Mouse (Mus musculus): ENCODE results near the gene Etv5. TPM values are rescaled to one million over a fixed set of nuclear protein-coding genes. Genes with fewer than 3 reads are reported as not detected.
"Not testable (repeated sequence)": the region's sequence is repeated elsewhere in the genome, so short reads cannot be mapped to it uniquely, and the experiment has no call there.

The Etv5 gene
- polyA plus RNA-seq, 1 experiment from 2014 or later: 17.8 TPM

DNA sequence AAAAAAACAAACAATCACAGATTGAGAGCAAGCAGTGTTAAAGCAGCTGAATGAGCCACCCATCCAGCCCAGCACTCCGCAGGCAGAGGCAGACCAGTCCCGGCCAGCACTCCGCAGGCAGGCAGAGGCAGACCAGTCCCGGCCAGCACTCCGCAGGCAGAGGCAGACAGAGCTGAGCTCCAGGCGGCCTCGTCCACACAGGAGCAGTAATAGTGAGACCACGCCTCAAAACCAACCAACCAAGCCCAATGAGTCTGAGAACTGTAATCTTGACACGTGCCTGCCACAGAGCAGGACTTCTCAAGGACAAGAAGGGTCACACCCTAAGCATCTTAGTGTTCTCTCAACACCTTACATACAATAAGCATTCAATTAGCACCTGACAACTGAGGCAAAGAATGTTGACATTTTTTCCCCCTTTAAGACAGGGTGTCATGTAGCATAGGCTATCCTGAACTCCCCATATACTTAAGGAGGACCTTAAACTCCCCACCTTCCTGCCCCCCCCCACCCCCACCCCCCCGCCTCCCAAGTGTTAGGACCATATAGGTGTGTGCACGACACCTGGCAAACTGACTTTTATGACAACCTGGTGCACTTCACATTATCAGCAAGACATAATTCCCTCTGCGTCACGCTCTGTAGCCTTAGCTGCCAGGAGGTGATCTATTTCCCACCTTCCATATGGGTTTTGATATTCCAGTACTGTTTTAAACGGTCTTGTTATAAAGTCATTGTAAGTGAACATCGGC lies 44.2 kb downstream of the Etv5 start:
- H3K27me3 ChIP-seq (ENCODE audit: control insufficient read depth, insufficient read depth, low read depth, low read length): no peaks in the 10 kb centered on the region
- no peak for ATAC-seq
- H3K27ac ChIP-seq (ENCODE audit: low read length): no peak overlapping the region
- no peaks in the 10 kb centered on the region for H3K9me3 ChIP-seq (replicated peaks; ENCODE audit: control insufficient read depth, low read length, poor library complexity, severe bottlenecking)
- no peak overlapping the region for H3K9ac ChIP-seq (ENCODE audit: low read depth, low read length)
- no peak overlapping the region for H3K4me2 ChIP-seq (ENCODE audit: low read length)
- no peak overlapping the region for H3K4me3 ChIP-seq (ENCODE audit: low read depth, low read length)
- 79% methylated on average over 15 of the region's 15 CpGs for WGBS
- H3K36me3 ChIP-seq (ENCODE audit: control insufficient read depth, insufficient read depth, low read length): no peaks in the 10 kb centered on the region
- H3K4me1 ChIP-seq (ENCODE audit: control insufficient read depth, insufficient read depth, low read length): no peaks in the 10 kb centered on the region

DNA sequence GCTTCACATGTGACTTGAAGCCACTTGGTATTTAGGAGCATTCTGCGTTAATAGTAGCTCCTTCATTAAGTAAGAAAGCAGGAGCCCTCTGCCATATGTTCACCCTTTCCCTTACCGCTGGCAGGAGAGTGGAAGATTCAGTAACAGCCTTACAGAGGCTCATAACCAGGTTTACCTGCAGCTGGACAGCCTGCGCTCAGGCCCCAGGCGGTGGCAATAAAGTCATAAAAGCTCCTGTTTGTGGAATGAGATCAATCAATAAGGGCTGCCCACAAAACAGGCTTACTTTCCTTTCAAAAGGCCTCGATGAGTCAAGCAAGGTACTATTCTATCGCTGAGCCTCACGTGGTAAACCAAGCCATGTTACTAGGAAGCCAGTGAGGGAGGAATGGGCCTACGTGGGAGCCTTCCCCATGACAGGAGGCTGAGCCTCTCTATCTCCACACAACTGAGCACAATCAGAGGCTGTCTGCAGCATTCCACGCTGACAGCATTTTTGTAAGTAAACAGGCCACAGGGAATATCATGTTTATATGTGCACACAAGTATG lies 49.1 kb downstream of the Etv5 start:
- no peaks in the 10 kb centered on the region for H3K9me3 ChIP-seq (replicated peaks; ENCODE audit: control insufficient read depth, low read length, poor library complexity, severe bottlenecking)
- WGBS: 87% methylated on average over 9 of the region's 9 CpGs
- no peak overlapping the region for H3K4me2 ChIP-seq (ENCODE audit: low read length)
- H3K27me3 ChIP-seq (ENCODE audit: control insufficient read depth, insufficient read depth, low read depth, low read length): no peaks in the 10 kb centered on the region
- no peaks in the 10 kb centered on the region for H3K36me3 ChIP-seq (ENCODE audit: control insufficient read depth, insufficient read depth, low read length)
- no peak overlapping the region for H3K27ac ChIP-seq (ENCODE audit: low read length)
- 0 out of 2 replicates have a peak, but pooled peaks cover 4% of the 10 kb centered on the region for H3K4me1 ChIP-seq (ENCODE audit: control insufficient read depth, insufficient read depth, low read length)
- no peak for ATAC-seq
- H3K9ac ChIP-seq (ENCODE audit: low read depth, low read length): no peak overlapping the region
- H3K4me3 ChIP-seq (ENCODE audit: low read depth, low read length): no peak overlapping the region

DNA sequence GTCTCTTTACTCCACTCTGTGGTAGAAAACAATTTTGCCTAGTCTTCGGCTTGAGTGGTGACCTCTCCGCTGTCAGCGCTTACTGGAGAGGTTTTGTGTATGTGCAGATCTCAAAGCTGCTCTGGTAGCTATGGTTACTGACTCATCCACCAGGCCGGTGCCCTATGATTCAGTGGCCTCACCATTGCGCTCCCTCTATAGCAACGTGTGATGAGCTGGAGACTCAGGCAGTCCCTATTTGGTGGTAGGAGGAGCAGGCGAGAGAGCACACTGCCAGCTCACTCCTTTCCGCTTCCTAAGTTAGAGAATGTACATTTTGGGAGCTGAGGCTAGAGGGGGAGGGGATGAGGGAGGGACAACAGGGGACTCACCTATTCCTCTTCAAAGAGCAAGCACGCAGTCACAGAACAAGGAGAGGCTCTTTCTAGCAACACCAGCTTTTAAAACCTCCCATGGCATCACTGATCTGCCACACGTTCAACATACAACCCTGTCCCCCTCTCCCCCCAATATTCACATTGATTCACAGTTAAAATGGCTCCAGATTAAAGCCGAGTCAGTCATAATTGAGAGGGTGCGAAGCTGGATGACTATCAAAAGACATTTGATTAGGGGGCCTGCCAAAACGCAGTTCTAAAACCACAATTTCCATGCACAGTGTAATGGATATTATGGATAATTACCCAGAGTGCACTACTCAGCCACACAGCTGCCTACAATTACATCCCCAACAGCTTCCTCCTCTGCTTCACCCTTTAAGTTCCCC lies 50.2 kb downstream of the Etv5 start:
- Histone ChIP-seq H3K27ac (ENCODE audit: low read length) (no peak overlapping the region), H3K27me3 (ENCODE audit: control insufficient read depth, insufficient read depth, low read depth, low read length) (no peaks in the 10 kb centered on the region), H3K4me3 (ENCODE audit: low read depth, low read length) (no peak overlapping the region), H3K4me2 (ENCODE audit: low read length) (no peak overlapping the region), H3K36me3 (ENCODE audit: control insufficient read depth, insufficient read depth, low read length) (no peaks in the 10 kb centered on the region), H3K4me1 (ENCODE audit: control insufficient read depth, insufficient read depth, low read length) (0 out of 2 replicates have a peak, but pooled peaks cover 4% of the 10 kb centered on the region), H3K9ac (ENCODE audit: low read depth, low read length) (no peak overlapping the region), H3K9me3 (replicated peaks; ENCODE audit: control insufficient read depth, low read length, poor library complexity, severe bottlenecking) (no peaks in the 10 kb centered on the region)
- 66% methylated on average over 13 of the region's 13 CpGs for WGBS
- ATAC-seq: peak; percentile 86

DNA sequence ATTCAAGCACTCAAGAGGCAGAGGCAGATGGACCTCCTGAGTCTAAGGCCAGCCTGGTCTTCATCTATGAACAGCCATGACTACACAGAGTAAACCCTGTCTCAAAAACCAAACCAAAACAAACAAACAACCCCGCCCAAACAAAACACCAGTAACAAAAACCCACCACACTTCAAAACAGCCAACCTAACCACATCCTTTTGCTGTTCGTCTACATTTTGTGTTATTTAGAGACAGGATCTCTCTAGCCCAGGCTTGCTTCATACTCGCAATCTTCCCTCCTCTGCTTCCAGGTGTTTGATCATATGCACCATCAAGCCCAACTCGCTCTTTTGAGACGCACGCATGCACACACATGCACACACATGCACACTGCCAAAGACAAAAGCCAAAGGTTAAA lies 51.8 kb downstream of the Etv5 start:
- Histone ChIP-seq H3K27ac (ENCODE audit: low read length) (no peak overlapping the region), H3K4me3 (ENCODE audit: low read depth, low read length) (no peak overlapping the region), H3K4me1 (ENCODE audit: control insufficient read depth, insufficient read depth, low read length) (0 out of 2 replicates have a peak, but pooled peaks cover 4% of the 10 kb centered on the region), H3K27me3 (ENCODE audit: control insufficient read depth, insufficient read depth, low read depth, low read length) (no peaks in the 10 kb centered on the region), H3K36me3 (ENCODE audit: control insufficient read depth, insufficient read depth, low read length) (no peaks in the 10 kb centered on the region), H3K9me3 (replicated peaks; ENCODE audit: control insufficient read depth, low read length, poor library complexity, severe bottlenecking) (no peaks in the 10 kb centered on the region), H3K9ac (ENCODE audit: low read depth, low read length) (no peak overlapping the region), H3K4me2 (ENCODE audit: low read length) (no peak overlapping the region)
- 92% methylated on average over 6 of the region's 6 CpGs for WGBS
- ATAC-seq: no peak

DNA sequence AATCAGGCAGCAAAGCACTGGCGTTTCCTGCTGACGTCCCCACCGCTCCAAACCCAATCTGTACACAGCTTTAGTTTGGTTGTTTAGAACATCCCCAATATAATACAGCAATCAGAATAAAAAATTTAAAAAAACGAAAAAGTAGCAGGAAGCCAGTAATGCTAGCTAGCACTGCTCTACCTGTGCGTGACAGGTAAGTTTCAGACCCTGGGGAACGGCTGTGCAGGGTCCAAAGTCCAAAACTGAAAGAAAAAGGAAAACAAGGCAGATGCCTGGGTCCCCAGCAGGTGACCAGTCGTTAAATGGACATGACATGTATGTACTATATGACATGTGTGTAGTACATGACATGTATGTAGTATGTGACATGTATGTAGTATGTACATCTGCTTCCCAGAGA lies 57.5 kb downstream of the Etv5 start:
- H3K36me3 ChIP-seq (ENCODE audit: control insufficient read depth, insufficient read depth, low read length); H3K27me3 ChIP-seq (ENCODE audit: control insufficient read depth, insufficient read depth, low read depth, low read length); H3K4me2 ChIP-seq (ENCODE audit: low read length); H3K4me3 ChIP-seq (ENCODE audit: low read depth, low read length); H3K9ac ChIP-seq (ENCODE audit: low read depth, low read length); H3K4me1 ChIP-seq (ENCODE audit: control insufficient read depth, insufficient read depth, low read length); H3K9me3 ChIP-seq (replicated peaks; ENCODE audit: control insufficient read depth, low read length, poor library complexity, severe bottlenecking); H3K27ac ChIP-seq (ENCODE audit: low read length); ATAC-seq: not testable (repeated sequence)
- WGBS: 91% methylated on average over 6 of the region's 7 CpGs

DNA sequence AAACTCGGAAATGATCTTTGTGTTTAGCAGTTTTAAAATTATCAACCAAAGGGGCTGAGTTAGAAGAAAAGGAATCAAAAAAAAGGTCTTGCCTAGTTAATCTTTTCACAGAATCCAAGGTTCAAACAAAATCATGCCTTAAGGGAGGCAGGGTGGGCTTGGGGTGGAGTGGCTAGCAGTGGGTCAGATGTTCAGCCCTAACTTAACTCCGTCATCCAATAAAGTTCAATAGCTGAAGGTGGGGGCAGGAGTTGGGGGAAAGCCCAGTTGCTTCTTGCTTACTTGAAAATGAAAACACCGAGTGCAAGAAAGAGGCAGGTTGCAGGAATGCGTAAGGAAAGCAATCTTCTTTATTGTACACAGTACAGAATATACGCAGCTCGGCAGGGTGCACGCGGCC lies 58.5 kb downstream of the Etv5 start:
- H3K36me3 ChIP-seq (ENCODE audit: control insufficient read depth, insufficient read depth, low read length): no peaks in the 10 kb centered on the region
- no peak overlapping the region for H3K4me2 ChIP-seq (ENCODE audit: low read length)
- H3K27ac ChIP-seq (ENCODE audit: low read length): no peak overlapping the region
- no peak overlapping the region for H3K9ac ChIP-seq (ENCODE audit: low read depth, low read length)
- no peak overlapping the region for H3K4me3 ChIP-seq (ENCODE audit: low read depth, low read length)
- WGBS: 83% methylated on average over 8 of the region's 8 CpGs
- no peak for ATAC-seq
- H3K4me1 ChIP-seq (ENCODE audit: control insufficient read depth, insufficient read depth, low read length): no peaks in the 10 kb centered on the region
- no peaks in the 10 kb centered on the region for H3K27me3 ChIP-seq (ENCODE audit: control insufficient read depth, insufficient read depth, low read depth, low read length)
- H3K9me3 ChIP-seq (replicated peaks; ENCODE audit: control insufficient read depth, low read length, poor library complexity, severe bottlenecking): no peaks in the 10 kb centered on the region

DNA sequence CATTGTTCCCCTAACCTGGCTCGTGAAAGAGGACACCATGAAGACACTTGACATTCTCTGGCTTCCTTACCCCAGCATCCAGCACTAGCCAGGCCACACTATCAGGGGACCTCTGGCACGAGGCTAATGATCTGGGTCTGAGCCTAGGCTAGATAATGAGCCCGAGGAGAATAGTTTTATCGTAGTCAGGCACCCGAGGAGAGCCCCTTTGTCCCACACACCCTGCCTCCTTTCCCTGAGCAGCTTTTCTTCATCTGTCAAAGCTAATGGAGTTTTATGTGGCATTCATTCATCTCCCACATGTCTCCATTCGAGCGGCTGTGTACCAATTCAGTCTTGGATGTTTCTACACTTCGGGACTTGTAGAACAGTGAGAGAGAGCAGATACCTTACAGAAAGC lies 59.5 kb downstream of the Etv5 start:
- Histone ChIP-seq H3K27me3 (ENCODE audit: control insufficient read depth, insufficient read depth, low read depth, low read length) (no peaks in the 10 kb centered on the region), H3K36me3 (ENCODE audit: control insufficient read depth, insufficient read depth, low read length) (no peaks in the 10 kb centered on the region), H3K9ac (ENCODE audit: low read depth, low read length) (no peak overlapping the region), H3K4me2 (ENCODE audit: low read length) (no peak overlapping the region), H3K4me1 (ENCODE audit: control insufficient read depth, insufficient read depth, low read length) (no peaks in the 10 kb centered on the region), H3K9me3 (replicated peaks; ENCODE audit: control insufficient read depth, low read length, poor library complexity, severe bottlenecking) (no peaks in the 10 kb centered on the region), H3K27ac (ENCODE audit: low read length) (no peak overlapping the region), H3K4me3 (ENCODE audit: low read depth, low read length) (no peak overlapping the region)
- WGBS: 13% methylated on average over 8 of the region's 8 CpGs
- no peak for ATAC-seq

DNA sequence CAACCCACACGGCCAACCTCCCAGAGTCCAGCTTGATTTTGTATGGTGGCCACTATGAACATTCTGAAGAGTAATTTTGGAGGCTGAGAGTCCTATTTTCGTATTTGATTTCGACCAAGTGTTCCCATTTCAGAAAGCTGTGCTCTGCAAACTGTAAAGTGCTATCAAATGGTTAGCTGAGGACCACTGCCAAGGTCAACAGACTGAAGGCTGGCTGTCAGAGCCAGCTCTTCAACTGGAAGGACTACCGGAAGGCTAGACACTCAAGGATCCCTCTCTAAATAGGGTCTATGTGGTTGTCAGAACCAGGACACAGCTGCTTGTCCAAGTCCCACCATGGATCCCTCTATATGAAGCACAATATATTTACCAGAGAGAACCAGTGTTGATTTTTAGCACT lies 60.2 kb downstream of the Etv5 start:
- no peak for ATAC-seq
- WGBS: 96% methylated on average over 4 of the region's 4 CpGs
- H3K4me2 ChIP-seq (ENCODE audit: low read length): no peak overlapping the region
- H3K4me1 ChIP-seq (ENCODE audit: control insufficient read depth, insufficient read depth, low read length): no peaks in the 10 kb centered on the region
- H3K9me3 ChIP-seq (replicated peaks; ENCODE audit: control insufficient read depth, low read length, poor library complexity, severe bottlenecking): no peaks in the 10 kb centered on the region
- no peak overlapping the region for H3K27ac ChIP-seq (ENCODE audit: low read length)
- H3K4me3 ChIP-seq (ENCODE audit: low read depth, low read length): no peak overlapping the region
- H3K27me3 ChIP-seq (ENCODE audit: control insufficient read depth, insufficient read depth, low read depth, low read length): no peaks in the 10 kb centered on the region
- no peaks in the 10 kb centered on the region for H3K36me3 ChIP-seq (ENCODE audit: control insufficient read depth, insufficient read depth, low read length)
- no peak overlapping the region for H3K9ac ChIP-seq (ENCODE audit: low read depth, low read length)

DNA sequence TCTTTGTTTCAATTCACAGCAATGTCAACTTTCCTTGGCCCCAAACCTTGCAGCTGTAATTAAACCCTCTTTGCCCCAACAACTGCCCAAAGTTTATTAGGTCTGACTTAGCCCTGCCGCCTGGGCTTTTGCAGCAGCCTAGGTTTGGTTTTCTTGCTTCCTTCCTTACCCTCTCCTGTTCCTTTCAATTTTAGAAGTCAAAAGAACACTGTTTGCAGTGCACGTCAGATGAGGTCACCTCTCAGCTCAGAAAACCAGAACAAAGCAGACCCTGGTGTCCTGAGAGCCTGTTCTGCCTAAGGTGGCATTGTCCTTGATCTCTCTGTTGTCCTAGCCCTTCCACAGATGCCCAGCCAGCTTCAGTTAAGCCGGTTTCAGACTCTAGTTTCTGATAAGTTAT lies 61.8 kb downstream of the Etv5 start:
- no peak for ATAC-seq
- Histone ChIP-seq H3K27ac (ENCODE audit: low read length) (no peak overlapping the region), H3K4me3 (ENCODE audit: low read depth, low read length) (no peak overlapping the region), H3K4me1 (ENCODE audit: control insufficient read depth, insufficient read depth, low read length) (peaks cover 2% of the 10 kb centered on the region; the same call in 1 of the 2 replicates), H3K36me3 (ENCODE audit: control insufficient read depth, insufficient read depth, low read length) (no peaks in the 10 kb centered on the region), H3K9me3 (replicated peaks; ENCODE audit: control insufficient read depth, low read length, poor library complexity, severe bottlenecking) (no peaks in the 10 kb centered on the region), H3K27me3 (ENCODE audit: control insufficient read depth, insufficient read depth, low read depth, low read length) (no peaks in the 10 kb centered on the region), H3K9ac (ENCODE audit: low read depth, low read length) (no peak overlapping the region), H3K4me2 (ENCODE audit: low read length) (no peak overlapping the region)
- WGBS: 62% methylated on average over 3 of the region's 3 CpGs

All from midbrain, embryonic 16.5 days (tissue).